In the genomic region with DNA sequence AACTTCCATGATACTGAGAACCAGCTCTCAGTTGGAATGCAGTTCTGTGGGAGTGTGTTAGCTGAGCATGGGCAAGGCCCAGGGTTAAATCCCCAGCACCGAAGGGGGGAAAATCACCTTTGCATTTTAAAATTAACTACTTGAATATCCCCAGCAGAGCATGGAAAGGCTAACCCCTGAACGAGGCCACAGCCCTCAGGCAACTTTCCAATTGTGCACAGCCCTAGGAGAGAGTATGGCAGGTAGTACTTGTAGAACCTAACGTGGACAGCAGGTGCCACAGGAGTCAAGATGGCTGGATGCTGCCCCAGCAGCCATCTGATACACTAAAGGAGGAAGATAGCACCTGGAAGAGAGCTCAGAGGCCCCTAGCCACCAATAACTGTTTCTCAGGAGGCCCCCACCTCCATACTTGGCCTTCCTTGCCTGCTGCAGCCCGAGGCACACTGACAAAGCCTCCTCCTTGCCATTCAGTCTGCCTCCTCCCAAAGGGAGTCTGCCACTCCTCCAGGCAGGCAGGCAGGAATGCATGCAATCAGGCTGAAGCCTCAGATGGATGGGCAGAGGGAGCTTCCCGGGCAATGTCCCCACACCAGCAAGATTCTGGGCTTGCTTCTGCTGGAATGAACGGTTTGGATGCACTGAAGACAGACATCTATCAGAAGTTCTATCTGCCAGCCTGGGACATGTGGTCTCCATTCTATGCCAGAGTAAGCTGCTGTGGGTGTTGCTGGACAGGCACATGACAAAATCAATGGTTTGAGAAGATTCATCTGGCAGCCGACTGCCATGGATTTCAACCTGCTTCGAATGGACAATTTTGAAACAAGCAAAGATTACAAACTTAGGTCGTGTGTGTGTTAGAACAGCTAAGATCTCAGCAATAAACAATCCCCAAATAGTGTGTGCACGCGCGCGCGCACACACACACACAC, we compare ENCODE assay signal across 15 mouse cellular contexts. TPM values are rescaled to one million over a fixed set of nuclear protein-coding genes. Genes with fewer than 3 reads are reported as not detected.
DNase-seq lines count a peak whose midpoint lies in the region; ATAC-seq and TF ChIP-seq lines count a peak whose summit lies in the region.
"Had no signal": no experiment of that assay in that cellular context is flagged by ENCODE, and none has a peak within 500 bp of the region (broad histone marks: within the 10 kb centered on the region; RNA-seq: fewer than 3 reads in every experiment).

No protein-coding gene starts in this region.

- no peak for TF ChIP-seq POLR2A in lung, adult 2 months (IDR thresholded peaks at IDR 0.05; ENCODE audit: borderline replicate concordance, extremely low read depth, low read depth, low read length)
- TF ChIP-seq POLR2A in myocyte (IDR thresholded peaks at IDR 0.05; ENCODE audit: insufficient read length, low read depth): no peak

- H3K9me3 ChIP-seq in heart, embryonic 11.5 days (replicated peaks; ENCODE audit: control insufficient read depth, low read length): no peaks in the 10 kb centered on the region
- H3K9me3 ChIP-seq in kidney, embryonic 15.5 days (replicated peaks): no peaks in the 10 kb centered on the region
- H3K9me3 ChIP-seq: hindbrain, embryonic 13.5 days; midbrain, embryonic 15.5 days; neural tube, embryonic 12.5 days had no signal

- no peaks in the 10 kb centered on the region for H3K27me3 ChIP-seq in heart, embryonic 11.5 days (ENCODE audit: control insufficient read depth, insufficient read depth, low read length)
- no peaks in the 10 kb centered on the region for H3K27me3 ChIP-seq in kidney, embryonic 15.5 days
- no peaks in the 10 kb centered on the region for H3K27me3 ChIP-seq in myocyte (ENCODE audit: control insufficient read depth, insufficient read depth, insufficient read length)
- H3K27me3 ChIP-seq: hindbrain, embryonic 13.5 days; midbrain, embryonic 15.5 days; neural tube, embryonic 12.5 days had no signal

- H3K79me2 ChIP-seq in myocyte (ENCODE audit: control insufficient read depth, insufficient read depth): peaks cover 87% of the 10 kb centered on the region

- no peak for TF ChIP-seq CTCF in lung, adult 2 months (IDR thresholded peaks at IDR 0.05; ENCODE audit: insufficient read depth, low read length)

- ATAC-seq in heart, embryonic 11.5 days (replicated peaks; ENCODE audit: insufficient number of reproducible peaks, low FRiP score, low TSS enrichment): no peak
- no peak for ATAC-seq in kidney, embryonic 15.5 days (replicated peaks; ENCODE audit: low FRiP score)
- ATAC-seq: forebrain, postnatal 0 days; liver, postnatal 0 days; midbrain, embryonic 15.5 days had no signal

- H3ac ChIP-seq in myocyte (ENCODE audit: control insufficient read depth, insufficient read length): no peak overlapping the region

- no peak overlapping the region for H3K9ac ChIP-seq in heart, embryonic 11.5 days (ENCODE audit: low read depth, low read length)
- H3K9ac ChIP-seq in kidney, embryonic 15.5 days: 0 out of 2 replicates have a peak overlapping the region, but pooled peaks have one; percentile 3
- H3K9ac ChIP-seq: hindbrain, embryonic 13.5 days; liver, postnatal 0 days; midbrain, embryonic 15.5 days; neural tube, embryonic 12.5 days had no signal

- WGBS in heart, embryonic 11.5 days (ENCODE audit: insufficient replicate concordance): 80% methylated on average over 14 of the region's 14 CpGs
- WGBS in kidney, embryonic 15.5 days: 74% methylated on average over 14 of the region's 14 CpGs
- WGBS in lung, adult 2 months: 73% methylated on average over 14 of the region's 14 CpGs

- peaks cover 53% of the 10 kb centered on the region for H3K4me1 ChIP-seq in heart, embryonic 11.5 days (ENCODE audit: control insufficient read depth, insufficient read depth, low read length)
- peaks cover 72% of the 10 kb centered on the region for H3K4me1 ChIP-seq in kidney, embryonic 15.5 days
- peaks cover 20% of the 10 kb centered on the region; the same call in 1 of the 2 replicates for H3K4me1 ChIP-seq in lung, adult 2 months (ENCODE audit: control insufficient read depth, insufficient read depth, low read length)

- no peaks in the 10 kb centered on the region for H3K36me3 ChIP-seq in heart, embryonic 11.5 days (ENCODE audit: control insufficient read depth, insufficient read depth, low read length)
- H3K36me3 ChIP-seq in kidney, embryonic 15.5 days: no peaks in the 10 kb centered on the region
- H3K36me3 ChIP-seq in myocyte (ENCODE audit: control insufficient read depth, insufficient read depth): no peaks in the 10 kb centered on the region
- H3K36me3 ChIP-seq: midbrain, embryonic 15.5 days had no signal

- H3K4me3 ChIP-seq in heart, embryonic 11.5 days (ENCODE audit: low read depth, low read length): no peak overlapping the region
- no peak overlapping the region for H3K4me3 ChIP-seq in kidney, embryonic 15.5 days (replicated peaks)
- H3K4me3 ChIP-seq in lung, adult 2 months (replicated peaks; ENCODE audit: extremely low read depth, low read depth, low read length): no peak overlapping the region
- H3K4me3 ChIP-seq in myocyte: no peak overlapping the region
- H3K4me3 ChIP-seq: hindbrain, embryonic 13.5 days; midbrain, embryonic 15.5 days; neural tube, embryonic 12.5 days had no signal

- H3K27ac ChIP-seq in heart, embryonic 11.5 days (ENCODE audit: low read depth, low read length): peak overlapping the region; percentile 76; the same call in 1 of the 2 replicates
- peak overlapping the region; percentile 59 for H3K27ac ChIP-seq in kidney, embryonic 15.5 days
- H3K27ac ChIP-seq: midbrain, embryonic 15.5 days; neural tube, embryonic 12.5 days had no signal

- peak overlapping the region; percentile 31; the same call in 1 of the 2 replicates for H3K4me2 ChIP-seq in heart, embryonic 11.5 days
- H3K4me2 ChIP-seq in kidney, embryonic 15.5 days: no peak overlapping the region
- H3K4me2 ChIP-seq in myocyte (ENCODE audit: low read depth): peak overlapping the region; percentile 75
- H3K4me2 ChIP-seq: hindbrain, embryonic 13.5 days; midbrain, embryonic 15.5 days; neural tube, embryonic 12.5 days had no signal

- no peak for DNase-seq in heart, adult 9 months (ENCODE audit: low spot score in 2 of 2)
- no peak for DNase-seq in kidney, adult 18-20 months
- DNase-seq in lung, postnatal 10 days: peak; percentile 38
- no peak for DNase-seq in lung, adult 2 months
- no peak for DNase-seq in B cell, adult 2 months
- DNase-seq: layer of hippocampus, postnatal 36 days; thymus, postnatal 25 days had no signal

TF ChIP-seq in myocyte, 11 proteins besides CTCF, POLR2A, EP300 and RAD21:
- TF ChIP-seq MYOG (IDR thresholded peaks at IDR 0.05; ENCODE audit: control insufficient read depth in 1 of 3, insufficient read depth in 1 of 3, insufficient read length in 2 of 3, low read depth in 2 of 3) (no peak), TCF12 (IDR thresholded peaks at IDR 0.05; ENCODE audit: insufficient read depth, poor library complexity, severe bottlenecking) (no peak), MYOD1 (IDR thresholded peaks at IDR 0.05; ENCODE audit: control insufficient read depth in 1 of 3, insufficient read length in 2 of 3, low read depth in 2 of 3) (no peak), TCF3 (IDR thresholded peaks at IDR 0.05; ENCODE audit: insufficient read length, low read depth) (no peak), REST (IDR thresholded peaks at IDR 0.05; ENCODE audit: insufficient read depth, insufficient read length) (no peak), CEBPB (IDR thresholded peaks at IDR 0.05; ENCODE audit: insufficient read depth, poor library complexity, severe bottlenecking) (no peak), POLR2AphosphoS2 (IDR thresholded peaks at IDR 0.05; ENCODE audit: insufficient read length, low read depth) (no peak), SRF (IDR thresholded peaks at IDR 0.05; ENCODE audit: control insufficient read depth, insufficient read length, low read depth) (no peak), E2F4 (IDR thresholded peaks at IDR 0.05; ENCODE audit: insufficient read depth) (no peak), USF1 (IDR thresholded peaks at IDR 0.05; ENCODE audit: low read depth) (no peak), MAX (IDR thresholded peaks at IDR 0.05; ENCODE audit: low read depth) (no peak)
TF ChIP-seq in myocyte: peak in this region for 0.

RNA-seq across cellular contexts. Expression of a gene that starts 10.7 kb away (rescaled TPM):
- 67.5 and 71.0 TPM in 2 replicates for polyA plus RNA-seq in heart, embryonic 11.5 days (2014; fragmentation: Nextera tagmentation; extraction: Ambion mirVana)
- polyA plus RNA-seq in kidney, embryonic 15.5 days (2015; fragmentation: Nextera tagmentation; extraction: Ambion mirVana): 108 and 110 TPM in 2 replicates
- 45.9 and 46.6 TPM in 2 replicates for polyA plus RNA-seq in lung, adult 2 months (2012; rRNA removed)
- polyA plus RNA-seq in myocyte (2012; fragmentation: generic; extraction: Trizol): 50.7 TPM
